Mouse (Mus musculus) kidney, embryonic 16.5 days (tissue): ENCODE results near the gene Arrb2. TPM values are rescaled to one million over a fixed set of nuclear protein-coding genes. Genes with fewer than 3 reads are reported as not detected.

Experiments used
- ATAC-seq: fragments of 200-750 bp; cut with Nextera tagmentation; 2 replicates; pipeline ENCODE4 v1.8.0; 2017; ENCODE audit warnings: moderate TSS enrichment; ENCODE audit not compliant: low FRiP score, low TSS enrichment
- H3K27ac ChIP-seq: fragments of 300-500 bp; sonication (generic); 2 replicates; pipeline ENCODE4 v1.5.1; 2014; ENCODE audit warnings: low read length
- H3K27me3 ChIP-seq: fragments of 300-500 bp; sonication (generic); 2 replicates; pipeline ENCODE4 v1.6.1; 2014; ENCODE audit warnings: low read length, control low read depth, mixed read lengths; ENCODE audit not compliant: insufficient read depth
- H3K36me3 ChIP-seq: fragments of 300-500 bp; sonication (generic); 2 replicates; pipeline ENCODE4 v1.6.1; 2014; ENCODE audit warnings: low read length, control low read depth, mixed read lengths; ENCODE audit not compliant: insufficient read depth
- H3K4me1 ChIP-seq: fragments of 300-500 bp; sonication (generic); 2 replicates; pipeline ENCODE4 v1.6.1; 2014; ENCODE audit warnings: low read length, control low read depth, mixed read lengths; ENCODE audit not compliant: insufficient read depth
- H3K4me2 ChIP-seq: fragments of 300-500 bp; sonication (generic); replicated peaks from 2 replicates; pipeline ENCODE4 v1.6.1; 2014; ENCODE audit warnings: low read depth, low read length
- H3K4me3 ChIP-seq: fragments of 300-500 bp; sonication (generic); 2 replicates; pipeline ENCODE4 v1.5.1; 2014; ENCODE audit warnings: mild to moderate bottlenecking, low read length
- H3K9ac ChIP-seq: fragments of 300-500 bp; sonication (generic); replicated peaks from 2 replicates; pipeline ENCODE4 v1.6.1; 2014; ENCODE audit warnings: low read length
- H3K9me3 ChIP-seq: fragments of 300-500 bp; sonication (generic); 2 replicates; pipeline ENCODE4 v1.6.1; 2016; ENCODE audit warnings: low read length, control low read depth
- WGBS: fragments of 180-500 bp; shearing (Covaris S2); extraction: QIAGEN DNeasy Blood & Tissue Kit; methylation state at CpG from one replicate; pipeline ENCODE4 v1.1.7; 2014; 5-methylcytosine and 5-hydroxymethylcytosine counted together
- microRNA-seq: library from miRNA; unstranded; fragments of <30 nt; microRNA quantifications from one replicate; pipeline ENCODE4, GENCODE M21; 2016
- polyA plus RNA-seq: library from polyadenylated mRNA; unstranded; fragments of >200 nt; fragmentation: Nextera tagmentation; extraction: Ambion mirVana; gene quantifications from 2 replicates; pipeline ENCODE4 v1.2.1, GENCODE M21; 2015

The Arrb2 gene
- polyA plus RNA-seq, 1 experiment from 2014 or later: 15.3 TPM

DNA sequence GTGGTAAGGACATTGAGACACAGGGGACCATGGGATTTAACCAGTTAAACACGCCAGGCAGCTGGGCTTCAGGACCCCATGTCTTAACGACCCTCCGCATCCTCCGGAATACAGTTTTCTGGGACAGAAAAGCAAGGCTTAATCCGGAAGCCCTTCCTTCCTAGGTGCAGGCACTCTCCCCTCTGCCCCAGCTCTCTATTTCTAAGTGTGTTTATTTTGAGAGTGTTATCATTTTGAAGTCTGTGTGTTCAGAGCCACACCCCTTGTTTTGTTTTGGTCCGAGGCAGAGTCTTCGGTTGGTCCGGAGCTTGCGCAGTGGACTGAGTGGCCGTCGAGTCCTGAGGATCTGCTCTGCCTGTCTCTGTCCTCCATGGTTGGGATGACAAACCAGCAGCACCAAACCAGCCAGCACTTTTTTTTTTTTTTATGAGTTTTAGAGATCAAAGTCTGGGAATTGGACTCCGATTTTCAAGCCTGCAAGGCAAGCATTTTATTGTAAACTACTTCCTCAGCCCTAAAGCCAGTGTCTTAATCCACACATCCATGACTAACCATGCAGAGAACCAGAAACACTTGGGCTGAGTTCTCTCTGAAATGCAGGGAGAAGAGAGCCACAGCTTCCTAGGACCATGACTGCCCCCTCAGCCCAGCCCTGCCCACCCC, 42.6 kb downstream of the Arrb2 start:
- WGBS: 51% methylated on average over 12 of the region's 12 CpGs
- peak; percentile 85 for ATAC-seq
- peaks cover 9% of the 10 kb centered on the region for H3K4me1 ChIP-seq
- no peak overlapping the region for H3K9ac ChIP-seq
- no peaks in the 10 kb centered on the region for H3K27me3 ChIP-seq
- H3K4me2 ChIP-seq: 0 out of 2 replicates have a peak overlapping the region, but pooled peaks have one; percentile 10
- peak overlapping the region; percentile 63; the same call in 1 of the 2 replicates for H3K27ac ChIP-seq
- no peak overlapping the region for H3K4me3 ChIP-seq
- no peaks in the 10 kb centered on the region for H3K9me3 ChIP-seq
- no peaks in the 10 kb centered on the region for H3K36me3 ChIP-seq

- WGBS: 35% methylated on average over 2 of the region's 2 CpGs
- Histone ChIP-seq H3K4me2 (no peak overlapping the region), H3K27ac (no peak overlapping the region), H3K9me3 (no peaks in the 10 kb centered on the region), H3K27me3 (no peaks in the 10 kb centered on the region), H3K4me1 (no peaks in the 10 kb centered on the region), H3K36me3 (no peaks in the 10 kb centered on the region), H3K9ac (no peak overlapping the region), H3K4me3 (no peak overlapping the region)
- ATAC-seq: peak; percentile 80; the same call in 1 of the 2 replicates
Measured at GRCm38 (mm10) chr11:70485498-70485897, 53.1 kb downstream of the Arrb2 start.

DNA sequence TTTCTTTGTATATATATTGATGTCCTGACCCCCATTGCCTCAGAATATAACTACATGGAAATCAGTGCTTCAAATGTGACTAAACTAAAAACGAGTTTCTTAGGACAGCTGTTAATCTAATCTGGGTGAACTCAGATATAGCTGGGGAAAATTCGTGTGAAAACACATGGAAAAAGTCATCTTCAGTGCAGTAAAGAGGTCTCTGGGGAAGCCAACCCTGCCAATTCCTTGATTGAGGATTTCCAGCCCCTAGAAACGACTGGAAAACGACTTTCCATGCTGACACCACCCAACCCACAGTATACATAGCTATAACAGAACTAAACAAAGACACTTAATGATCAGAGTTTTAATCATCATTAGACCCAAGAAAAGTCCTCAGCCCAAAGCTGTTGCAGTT, 55.4 kb downstream of the Arrb2 start:
- H3K4me2 ChIP-seq: no peak overlapping the region
- H3K4me3 ChIP-seq: no peak overlapping the region
- no peaks in the 10 kb centered on the region for H3K36me3 ChIP-seq
- H3K9me3 ChIP-seq: no peaks in the 10 kb centered on the region
- H3K4me1 ChIP-seq: no peaks in the 10 kb centered on the region
- H3K9ac ChIP-seq: no peak overlapping the region
- H3K27me3 ChIP-seq: no peaks in the 10 kb centered on the region
- no peak for ATAC-seq
- H3K27ac ChIP-seq: no peak overlapping the region
- WGBS: 44% methylated on average over 4 of the region's 4 CpGs

- Histone ChIP-seq H3K9ac (no peak overlapping the region), H3K4me2 (no peak overlapping the region), H3K4me1 (no peaks in the 10 kb centered on the region), H3K27me3 (no peaks in the 10 kb centered on the region), H3K4me3 (no peak overlapping the region), H3K27ac (no peak overlapping the region), H3K9me3 (no peaks in the 10 kb centered on the region), H3K36me3 (no peaks in the 10 kb centered on the region)
- ATAC-seq: no peak
- WGBS: 85% methylated on average over 3 of the region's 3 CpGs
Measured at GRCm38 (mm10) chr11:70489138-70489537, 56.7 kb downstream of the Arrb2 start.

DNA sequence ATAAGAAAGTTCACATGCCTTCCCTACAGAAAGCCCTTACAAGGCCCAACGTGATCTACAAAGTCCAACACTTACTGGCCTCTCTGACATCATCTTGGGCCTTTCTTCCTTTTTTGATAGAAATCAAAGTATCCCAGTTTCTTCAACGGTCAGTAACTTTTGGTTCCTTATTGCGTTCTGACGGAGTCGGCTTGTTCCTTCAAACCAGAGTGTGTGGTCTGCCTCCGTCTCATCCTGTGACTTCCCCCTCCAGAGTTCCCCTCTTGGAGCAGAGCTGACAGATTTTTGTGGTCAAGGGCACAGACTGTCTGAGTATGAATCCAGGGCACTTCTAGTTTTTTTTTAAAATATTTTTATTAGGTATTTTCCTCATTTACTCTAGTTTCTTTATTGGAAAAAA, 57.2 kb downstream of the Arrb2 start:
- no peak overlapping the region for H3K4me3 ChIP-seq
- WGBS: 77% methylated on average over 6 of the region's 6 CpGs
- ATAC-seq: no peak
- H3K4me1 ChIP-seq: no peaks in the 10 kb centered on the region
- no peaks in the 10 kb centered on the region for H3K27me3 ChIP-seq
- no peak overlapping the region for H3K9ac ChIP-seq
- H3K27ac ChIP-seq: no peak overlapping the region
- H3K9me3 ChIP-seq: no peaks in the 10 kb centered on the region
- no peaks in the 10 kb centered on the region for H3K36me3 ChIP-seq
- H3K4me2 ChIP-seq: no peak overlapping the region

Small RNA genes within 50 kb of the gene (microRNA-seq; reads per million reads assigned to microRNA genes)
- not detected for gene Mir7115

Other genes with a start within 250 kb of the Arrb2 start
- 5.2 and 5.5 TPM in 2 replicates for gene Slc16a11, start 219.9 kb upstream of the Arrb2 start, polyA plus RNA-seq
- gene Slc16a13, start 211.6 kb upstream of the Arrb2 start, polyA plus RNA-seq: 18.6 and 19.3 TPM in 2 replicates
- gene Bcl6b, start 202.8 kb upstream of the Arrb2 start, polyA plus RNA-seq: 27.4 and 31.3 TPM in 2 replicates
- 170 and 173 TPM in 2 replicates for gene 0610010K14Rik, start 194.7 kb upstream of the Arrb2 start, polyA plus RNA-seq
- gene Gm21988, start 192.8 kb upstream of the Arrb2 start, polyA plus RNA-seq: 10.5 and 11.5 TPM in 2 replicates
- 235 and 255 TPM in 2 replicates for gene Rnasek, start 192.8 kb upstream of the Arrb2 start, polyA plus RNA-seq
- gene Alox12, start 177.3 kb upstream of the Arrb2 start, polyA plus RNA-seq: 6.5 and 6.9 TPM in 2 replicates
- 0.07 and 0.09 TPM in 2 replicates for gene Alox12e, start 110.0 kb upstream of the Arrb2 start, polyA plus RNA-seq
- gene Alox15, start 80.6 kb upstream of the Arrb2 start, polyA plus RNA-seq: 2.0 TPM in 2 replicates
- 40.3 and 41.9 TPM in 2 replicates for gene Pelp1, start 22.6 kb upstream of the Arrb2 start, polyA plus RNA-seq
- gene Med11, start 19.3 kb downstream of the Arrb2 start, polyA plus RNA-seq: 43.9 and 46.3 TPM in 2 replicates
- 1.4 and 1.5 TPM in 2 replicates for gene Zmynd15, start 26.8 kb downstream of the Arrb2 start, polyA plus RNA-seq
- gene Cxcl16, start 27.3 kb downstream of the Arrb2 start, polyA plus RNA-seq: 9.1 and 9.7 TPM in 2 replicates
- 0.69 and 0.80 TPM in 2 replicates for gene Tm4sf5, start 72.6 kb downstream of the Arrb2 start, polyA plus RNA-seq
- gene Vmo1, start 82.0 kb downstream of the Arrb2 start, polyA plus RNA-seq: 0.37 and 0.50 TPM in 2 replicates
- 0.51 and 0.62 TPM in 2 replicates for gene Gltpd2, start 86.6 kb downstream of the Arrb2 start, polyA plus RNA-seq
- 789 and 872 TPM in 2 replicates for gene Psmb6, start 92.7 kb downstream of the Arrb2 start, polyA plus RNA-seq
- gene Gm40193, start 100.3 kb downstream of the Arrb2 start, polyA plus RNA-seq: not detected in 2 replicates
- 8.5 and 8.8 TPM in 2 replicates for gene Pld2, start 107.4 kb downstream of the Arrb2 start, polyA plus RNA-seq
- 15.9 and 17.4 TPM in 2 replicates for gene Mink1, start 130.2 kb downstream of the Arrb2 start, polyA plus RNA-seq
- gene 4930544D05Rik, start 183.2 kb downstream of the Arrb2 start, polyA plus RNA-seq: not detected in 2 replicates
- 0.19 TPM in 1 of 2 replicates, not detected in the other for gene Chrne, start 186.6 kb downstream of the Arrb2 start, polyA plus RNA-seq
- gene Gp1ba, start 206.5 kb downstream of the Arrb2 start, polyA plus RNA-seq: 0.11 and 0.21 TPM in 2 replicates
- 130 and 137 TPM in 2 replicates for gene Rnf167, start 214.6 kb downstream of the Arrb2 start, polyA plus RNA-seq
- 229 and 235 TPM in 2 replicates for gene Slc25a11, start 214.8 kb downstream of the Arrb2 start, polyA plus RNA-seq
- 1,671 and 1,948 TPM in 2 replicates for gene Pfn1, start 222.0 kb downstream of the Arrb2 start, polyA plus RNA-seq
- gene Eno3, start 224.6 kb downstream of the Arrb2 start, polyA plus RNA-seq: 23.1 and 28.0 TPM in 2 replicates
- gene Spag7, start 236.8 kb downstream of the Arrb2 start, polyA plus RNA-seq: 206 and 209 TPM in 2 replicates